Mouse (Mus musculus) neural tube, embryonic 11.5 days (tissue): Measurements from ENCODE around the gene Sema5a. TPM values are rescaled to one million over a fixed set of nuclear protein-coding genes. Genes with fewer than 3 reads are reported as not detected.

Experiments
- ATAC-seq: fragments of 200-750 bp; cut with Nextera tagmentation; 2 replicates; pipeline ENCODE4 v1.8.0; 2017; ENCODE audit warnings: moderate number of reproducible peaks, mild to moderate bottlenecking, moderate TSS enrichment, moderate library complexity; ENCODE audit not compliant: insufficient read depth, low FRiP score, low TSS enrichment
- DNase-seq: peaks from one replicate; pipeline ENCODE4 v3.0.0-alpha.2; 2015; ENCODE audit warnings: low spot score
- H3K27ac ChIP-seq: fragments of 300-500 bp; sonication (generic); 2 replicates; pipeline ENCODE4 v1.5.1; 2014; ENCODE audit warnings: low read depth, mild to moderate bottlenecking, low read length
- H3K27me3 ChIP-seq: fragments of 300-500 bp; sonication (generic); 2 replicates; pipeline ENCODE4 v1.6.1; 2014; ENCODE audit warnings: mild to moderate bottlenecking, low read length, mixed read lengths; ENCODE audit not compliant: control insufficient read depth, insufficient read depth
- H3K36me3 ChIP-seq: fragments of 300-500 bp; sonication (generic); 2 replicates; pipeline ENCODE4 v1.6.1; 2014; ENCODE audit warnings: mild to moderate bottlenecking, low read length, moderate library complexity, mixed read lengths; ENCODE audit not compliant: control insufficient read depth, insufficient read depth
- H3K4me1 ChIP-seq: fragments of 300-500 bp; sonication (generic); 2 replicates; pipeline ENCODE4 v1.6.1; 2014; ENCODE audit warnings: low read length, mixed read lengths; ENCODE audit not compliant: control insufficient read depth, insufficient read depth
- H3K4me2 ChIP-seq: fragments of 300-500 bp; sonication (generic); 2 replicates; pipeline ENCODE4 v1.6.1; 2014; ENCODE audit warnings: low read depth, mild to moderate bottlenecking, moderate library complexity
- H3K4me3 ChIP-seq: fragments of 300-500 bp; sonication (generic); 2 replicates; pipeline ENCODE4 v1.5.1; 2014; ENCODE audit warnings: low read depth, low read length
- H3K9ac ChIP-seq: fragments of 300-500 bp; sonication (generic); 2 replicates; pipeline ENCODE4 v1.6.1; 2014; ENCODE audit warnings: mild to moderate bottlenecking, low read length
- H3K9me3 ChIP-seq: fragments of 300-500 bp; sonication (generic); 2 replicates; pipeline ENCODE4 v1.6.1; 2016; ENCODE audit warnings: low read length; ENCODE audit not compliant: control insufficient read depth
- WGBS: fragments of 180-500 bp; shearing (Covaris S2); extraction: QIAGEN DNeasy Blood & Tissue Kit; methylation state at CpG from one replicate; pipeline ENCODE4 v1.1.7; 2014; 5-methylcytosine and 5-hydroxymethylcytosine counted together
- polyA plus RNA-seq: library from polyadenylated mRNA; unstranded; fragments of >200 nt; fragmentation: Nextera tagmentation; extraction: Ambion mirVana; gene quantifications from 2 replicates; pipeline ENCODE4 v1.2.1, GENCODE M21; 2014

The Sema5a gene
- polyA plus RNA-seq, 1 experiment from 2014 or later = 10.3 TPM

- Histone ChIP-seq H3K4me3 (no peak overlapping the region), H3K9me3 (no peaks in the 10 kb centered on the region), H3K9ac (no peak overlapping the region), H3K4me1 (no peaks in the 10 kb centered on the region), H3K4me2 (no peak overlapping the region), H3K27me3 (no peaks in the 10 kb centered on the region), H3K36me3 (no peaks in the 10 kb centered on the region), H3K27ac (no peak overlapping the region)
- peak; percentile 76 for DNase-seq
- ATAC-seq = peak; percentile 65; the same call in 1 of the 2 replicates
- 25% methylated on average over 6 of the region's 6 CpGs for WGBS
Observed at GRCm38 (mm10) chr15:32437654-32438053, 193.0 kb downstream of the Sema5a start.

GRCm38 (mm10) chr15:32442745-32443144, 198.1 kb downstream of the Sema5a start:
- H3K9ac ChIP-seq = no peak overlapping the region
- no peaks in the 10 kb centered on the region for H3K27me3 ChIP-seq
- H3K4me1 ChIP-seq = no peaks in the 10 kb centered on the region
- no peaks in the 10 kb centered on the region for H3K9me3 ChIP-seq
- H3K36me3 ChIP-seq = no peaks in the 10 kb centered on the region
- DNase-seq = no peak
- H3K4me3 ChIP-seq = no peak overlapping the region
- H3K27ac ChIP-seq = no peak overlapping the region
- ATAC-seq = no peak
- H3K4me2 ChIP-seq = no peak overlapping the region
- 81% methylated on average over 4 of the region's 4 CpGs for WGBS

- H3K27ac ChIP-seq = 0 out of 2 replicates have a peak overlapping the region, but pooled peaks have one; percentile 27
- ATAC-seq = peak; percentile 53; the same call in 1 of the 2 replicates
- no peak overlapping the region for H3K4me2 ChIP-seq
- no peak overlapping the region for H3K9ac ChIP-seq
- peak; percentile 42 for DNase-seq
- no peaks in the 10 kb centered on the region for H3K36me3 ChIP-seq
- no peak overlapping the region for H3K4me3 ChIP-seq
- H3K4me1 ChIP-seq = no peaks in the 10 kb centered on the region
- 46% methylated on average over 7 of the region's 7 CpGs for WGBS
- H3K9me3 ChIP-seq = no peaks in the 10 kb centered on the region
- H3K27me3 ChIP-seq = no peaks in the 10 kb centered on the region
Observed at GRCm38 (mm10) chr15:32447558-32448349, 203.1 kb downstream of the Sema5a start.

GRCm38 (mm10) chr15:32459046-32459445, 214.4 kb downstream of the Sema5a start:
- H3K9me3 ChIP-seq = no peaks in the 10 kb centered on the region
- H3K9ac ChIP-seq = no peak overlapping the region
- DNase-seq (no peak), ATAC-seq (no peak)
- no peaks in the 10 kb centered on the region for H3K4me1 ChIP-seq
- H3K27ac ChIP-seq = no peak overlapping the region
- 75% methylated on average over 2 of the region's 2 CpGs for WGBS
- H3K36me3 ChIP-seq = no peaks in the 10 kb centered on the region
- no peak overlapping the region for H3K4me2 ChIP-seq
- H3K4me3 ChIP-seq = no peak overlapping the region
- no peaks in the 10 kb centered on the region for H3K27me3 ChIP-seq

- DNase-seq (no peak), ATAC-seq (no peak)
- H3K27me3 ChIP-seq = no peaks in the 10 kb centered on the region
- H3K27ac ChIP-seq = no peak overlapping the region
- no peaks in the 10 kb centered on the region for H3K4me1 ChIP-seq
- H3K36me3 ChIP-seq = no peaks in the 10 kb centered on the region
- H3K4me2 ChIP-seq = no peak overlapping the region
- WGBS = 75% methylated on average over 7 of the region's 7 CpGs
- H3K9ac ChIP-seq = no peak overlapping the region
- H3K4me3 ChIP-seq = no peak overlapping the region
- no peaks in the 10 kb centered on the region for H3K9me3 ChIP-seq
Observed at GRCm38 (mm10) chr15:32460238-32460637, 215.6 kb downstream of the Sema5a start.

GRCm38 (mm10) chr15:32471480-32472050, 227.0 kb downstream of the Sema5a start:
- no peaks in the 10 kb centered on the region for H3K27me3 ChIP-seq
- no peaks in the 10 kb centered on the region for H3K36me3 ChIP-seq
- H3K9ac ChIP-seq = no peak overlapping the region
- H3K27ac ChIP-seq = no peak overlapping the region
- H3K4me1 ChIP-seq = no peaks in the 10 kb centered on the region
- ATAC-seq (no peak), DNase-seq (no peak)
- H3K9me3 ChIP-seq = no peaks in the 10 kb centered on the region
- 30% methylated on average over 6 of the region's 6 CpGs for WGBS
- no peak overlapping the region for H3K4me2 ChIP-seq
- H3K4me3 ChIP-seq = no peak overlapping the region

- no peak overlapping the region for H3K27ac ChIP-seq
Observed at GRCm38 (mm10) chr15:32480747-32481146, 236.1 kb downstream of the Sema5a start.

GRCm38 (mm10) chr15:32485064-32485964, 240.7 kb downstream of the Sema5a start:
- Histone ChIP-seq H3K9ac (no peak overlapping the region), H3K4me3 (no peak overlapping the region), H3K36me3 (no peaks in the 10 kb centered on the region), H3K27me3 (no peaks in the 10 kb centered on the region), H3K4me2 (no peak overlapping the region), H3K9me3 (no peaks in the 10 kb centered on the region), H3K27ac (no peak overlapping the region), H3K4me1 (no peaks in the 10 kb centered on the region)
- 90% methylated on average over 8 of the region's 8 CpGs for WGBS
- DNase-seq (no peak), ATAC-seq (no peak)

More at GRCm38 (mm10) chr15:32480747-32481146, 236.1 kb downstream of the Sema5a start:
- Histone ChIP-seq H3K9ac (no peak overlapping the region), H3K36me3 (no peaks in the 10 kb centered on the region), H3K4me2 (no peak overlapping the region), H3K27me3 (no peaks in the 10 kb centered on the region), H3K4me3 (no peak overlapping the region), H3K4me1 (no peaks in the 10 kb centered on the region), H3K9me3 (no peaks in the 10 kb centered on the region)
- ATAC-seq = no peak
- DNase-seq = no peak
